Mouse (Mus musculus) limb, embryonic 15.5 days (tissue): ENCODE results near the gene Itga9. TPM values are rescaled to one million over a fixed set of nuclear protein-coding genes. Genes with fewer than 3 reads are reported as not detected.
A peak's percentile ranks its signal among the peaks of the same experiment; 100 is the strongest.

Source experiments
- ATAC-seq: fragments of 200-750 bp; cut with Nextera tagmentation; 2 replicates; pipeline ENCODE4 v1.8.0; 2017; ENCODE audit warnings: low read depth, moderate TSS enrichment; ENCODE audit not compliant: insufficient number of reproducible peaks, low FRiP score, low TSS enrichment
- H3K27ac ChIP-seq: fragments of 300-500 bp; sonication (generic); 2 replicates; pipeline ENCODE4 v1.5.1; 2015; ENCODE audit warnings: moderate library complexity, mild to moderate bottlenecking, inconsistent platforms
- H3K27me3 ChIP-seq: fragments of 300-500 bp; sonication (generic); 2 replicates; pipeline ENCODE4 v1.6.1; 2015; ENCODE audit warnings: inconsistent platforms
- H3K36me3 ChIP-seq: fragments of 300-500 bp; sonication (generic); 2 replicates; pipeline ENCODE4 v1.6.1; 2015; ENCODE audit warnings: inconsistent platforms
- H3K4me1 ChIP-seq: fragments of 300-500 bp; sonication (generic); 2 replicates; pipeline ENCODE4 v1.6.1; 2015; ENCODE audit warnings: inconsistent platforms
- H3K4me2 ChIP-seq: fragments of 300-500 bp; sonication (generic); 2 replicates; pipeline ENCODE4 v1.6.1; 2015; ENCODE audit warnings: mild to moderate bottlenecking, inconsistent platforms
- H3K4me3 ChIP-seq: fragments of 300-500 bp; sonication (generic); 2 replicates; pipeline ENCODE4 v1.5.1; 2015; ENCODE audit warnings: mild to moderate bottlenecking, inconsistent platforms
- H3K9ac ChIP-seq: fragments of 300-500 bp; sonication (generic); 2 replicates; pipeline ENCODE4 v1.6.1; 2015; ENCODE audit warnings: inconsistent platforms
- H3K9me3 ChIP-seq: fragments of 300-500 bp; sonication (generic); 2 replicates; pipeline ENCODE4 v1.6.1; 2016; ENCODE audit warnings: inconsistent platforms
- WGBS: fragments of 180-500 bp; shearing (Covaris S2); methylation state at CpG from one replicate; pipeline ENCODE4 v1.1.7; 2015; 5-methylcytosine and 5-hydroxymethylcytosine counted together
- polyA plus RNA-seq: library from polyadenylated mRNA; unstranded; fragments of >200 nt; fragmentation: Nextera tagmentation; extraction: Ambion mirVana; gene quantifications from 2 replicates; pipeline ENCODE4 v1.2.1, GENCODE M21; 2015

Gene Itga9
- polyA plus RNA-seq, 1 experiment from 2014 or later = 9.9 TPM

GRCm38 (mm10) chr9:118659809-118660208, 53.3 kb downstream of the Itga9 start:
- Histone ChIP-seq H3K27ac (no peak overlapping the region), H3K4me1 (no peaks in the 10 kb centered on the region), H3K9ac (no peak overlapping the region), H3K9me3 (no peaks in the 10 kb centered on the region), H3K27me3 (no peaks in the 10 kb centered on the region), H3K4me2 (no peak overlapping the region), H3K4me3 (no peak overlapping the region), H3K36me3 (peaks cover 20% of the 10 kb centered on the region)
- WGBS = 77% methylated on average over 5 of the region's 5 CpGs
- no peak for ATAC-seq

GRCm38 (mm10) chr9:118660259-118660658, 53.8 kb downstream of the Itga9 start:
- H3K36me3 ChIP-seq = peaks cover 20% of the 10 kb centered on the region
- no peaks in the 10 kb centered on the region for H3K4me1 ChIP-seq
- H3K4me2 ChIP-seq = no peak overlapping the region
- 69% methylated on average over 7 of the region's 7 CpGs for WGBS
- H3K9me3 ChIP-seq = no peaks in the 10 kb centered on the region
- ATAC-seq = no peak
- H3K9ac ChIP-seq = no peak overlapping the region
- no peak overlapping the region for H3K4me3 ChIP-seq
- no peak overlapping the region for H3K27ac ChIP-seq
- no peaks in the 10 kb centered on the region for H3K27me3 ChIP-seq

- Histone ChIP-seq H3K4me3 (no peak overlapping the region), H3K9me3 (no peaks in the 10 kb centered on the region), H3K4me2 (no peak overlapping the region), H3K36me3 (peaks cover 30% of the 10 kb centered on the region), H3K27me3 (no peaks in the 10 kb centered on the region), H3K4me1 (no peaks in the 10 kb centered on the region), H3K9ac (no peak overlapping the region), H3K27ac (no peak overlapping the region)
- WGBS = 85% methylated on average over 8 of the region's 8 CpGs
- no peak for ATAC-seq
Observed at GRCm38 (mm10) chr9:118662026-118662425, 55.5 kb downstream of the Itga9 start.

GRCm38 (mm10) chr9:118662476-118662875, 56.0 kb downstream of the Itga9 start:
- Histone ChIP-seq H3K4me3 (no peak overlapping the region), H3K36me3 (peaks cover 30% of the 10 kb centered on the region), H3K9ac (no peak overlapping the region), H3K27ac (no peak overlapping the region), H3K9me3 (no peaks in the 10 kb centered on the region), H3K4me2 (no peak overlapping the region), H3K4me1 (no peaks in the 10 kb centered on the region), H3K27me3 (no peaks in the 10 kb centered on the region)
- no peak for ATAC-seq
- WGBS = 92% methylated on average over 10 of the region's 10 CpGs

GRCm38 (mm10) chr9:118663938-118664337, 57.4 kb downstream of the Itga9 start:
- WGBS = 77% methylated on average over 6 of the region's 6 CpGs
- no peak overlapping the region for H3K4me2 ChIP-seq
- no peaks in the 10 kb centered on the region for H3K4me1 ChIP-seq
- H3K27ac ChIP-seq = no peak overlapping the region
- H3K4me3 ChIP-seq = no peak overlapping the region
- H3K9me3 ChIP-seq = no peaks in the 10 kb centered on the region
- H3K27me3 ChIP-seq = no peaks in the 10 kb centered on the region
- ATAC-seq = no peak
- no peak overlapping the region for H3K9ac ChIP-seq
- peaks cover 32% of the 10 kb centered on the region for H3K36me3 ChIP-seq

GRCm38 (mm10) chr9:118666069-118666468, 59.6 kb downstream of the Itga9 start:
- no peaks in the 10 kb centered on the region for H3K4me1 ChIP-seq
- H3K27me3 ChIP-seq = no peaks in the 10 kb centered on the region
- no peak overlapping the region for H3K27ac ChIP-seq
- WGBS = 78% methylated on average over 3 of the region's 3 CpGs
- H3K4me2 ChIP-seq = no peak overlapping the region
- no peaks in the 10 kb centered on the region for H3K9me3 ChIP-seq
- H3K9ac ChIP-seq = no peak overlapping the region
- H3K36me3 ChIP-seq = peaks cover 38% of the 10 kb centered on the region
- ATAC-seq = no peak
- H3K4me3 ChIP-seq = no peak overlapping the region

- 64% methylated on average over 3 of the region's 3 CpGs for WGBS
- Histone ChIP-seq H3K4me2 (no peak overlapping the region), H3K9me3 (no peaks in the 10 kb centered on the region), H3K9ac (no peak overlapping the region), H3K27ac (no peak overlapping the region), H3K4me3 (no peak overlapping the region), H3K36me3 (peaks cover 34% of the 10 kb centered on the region), H3K4me1 (no peaks in the 10 kb centered on the region), H3K27me3 (no peaks in the 10 kb centered on the region)
- no peak for ATAC-seq
Observed at GRCm38 (mm10) chr9:118669696-118670095, 63.2 kb downstream of the Itga9 start.

- WGBS = 67% methylated on average over 12 of the region's 12 CpGs
- no peak overlapping the region for H3K9ac ChIP-seq
- peaks cover 21% of the 10 kb centered on the region for H3K4me1 ChIP-seq
- H3K27ac ChIP-seq = no peak overlapping the region
- H3K4me3 ChIP-seq = no peak overlapping the region
- ATAC-seq = no peak
- peaks cover 22% of the 10 kb centered on the region for H3K36me3 ChIP-seq
- H3K27me3 ChIP-seq = no peaks in the 10 kb centered on the region
- no peak overlapping the region for H3K4me2 ChIP-seq
- H3K9me3 ChIP-seq = no peaks in the 10 kb centered on the region
Observed at GRCm38 (mm10) chr9:118674277-118674676, 67.8 kb downstream of the Itga9 start.

GRCm38 (mm10) chr9:118674761-118675160, 68.3 kb downstream of the Itga9 start:
- Histone ChIP-seq H3K9ac (no peak overlapping the region), H3K4me2 (no peak overlapping the region), H3K4me1 (peaks cover 21% of the 10 kb centered on the region), H3K27ac (no peak overlapping the region), H3K9me3 (no peaks in the 10 kb centered on the region), H3K36me3 (peaks cover 21% of the 10 kb centered on the region), H3K27me3 (no peaks in the 10 kb centered on the region), H3K4me3 (no peak overlapping the region)
- WGBS = 87% methylated on average over 22 of the region's 22 CpGs
- ATAC-seq = no peak

GRCm38 (mm10) chr9:118675573-118676170, 69.2 kb downstream of the Itga9 start:
- H3K4me2 ChIP-seq = no peak overlapping the region
- 92% methylated on average over 8 of the region's 8 CpGs for WGBS
- no peak overlapping the region for H3K4me3 ChIP-seq

GRCm38 (mm10) chr9:118676692-118677091, 70.2 kb downstream of the Itga9 start:
- no peak overlapping the region for H3K27ac ChIP-seq
- no peaks in the 10 kb centered on the region for H3K9me3 ChIP-seq
- WGBS = 75% methylated on average over 8 of the region's 8 CpGs
- no peaks in the 10 kb centered on the region for H3K27me3 ChIP-seq
- H3K4me3 ChIP-seq = no peak overlapping the region
- no peak overlapping the region for H3K9ac ChIP-seq
- H3K36me3 ChIP-seq = peaks cover 10% of the 10 kb centered on the region; the same call in 1 of the 2 replicates
- ATAC-seq = no peak
- no peak overlapping the region for H3K4me2 ChIP-seq
- H3K4me1 ChIP-seq = peaks cover 21% of the 10 kb centered on the region

More at GRCm38 (mm10) chr9:118675573-118676170, 69.2 kb downstream of the Itga9 start:
- Histone ChIP-seq H3K36me3 (peaks cover 19% of the 10 kb centered on the region; the same call in 1 of the 2 replicates), H3K9me3 (no peaks in the 10 kb centered on the region), H3K9ac (no peak overlapping the region), H3K27ac (no peak overlapping the region), H3K27me3 (no peaks in the 10 kb centered on the region), H3K4me1 (peaks cover 21% of the 10 kb centered on the region)
- no peak for ATAC-seq

GRCm38 (mm10) chr9:118677349-118677748, 70.9 kb downstream of the Itga9 start:
- no peak overlapping the region for H3K4me3 ChIP-seq
- no peaks in the 10 kb centered on the region for H3K27me3 ChIP-seq
- no peak for ATAC-seq
- H3K4me1 ChIP-seq = peaks cover 21% of the 10 kb centered on the region
- WGBS = 25% methylated on average over 9 of the region's 9 CpGs
- H3K4me2 ChIP-seq = no peak overlapping the region
- H3K9me3 ChIP-seq = no peaks in the 10 kb centered on the region
- peaks cover 4% of the 10 kb centered on the region; the same call in 1 of the 2 replicates for H3K36me3 ChIP-seq
- peak overlapping the region; percentile 48; the same call in 1 of the 2 replicates for H3K27ac ChIP-seq
- no peak overlapping the region for H3K9ac ChIP-seq
